Mouse (Mus musculus) hindbrain, embryonic 15.5 days (tissue): ENCODE data around the gene Hmg20b. TPM values are rescaled to one million over a fixed set of nuclear protein-coding genes. Genes with fewer than 3 reads are reported as not detected.

Source experiments
- ATAC-seq: fragments of 200-750 bp; cut with Nextera tagmentation; 2 replicates; pipeline ENCODE4 v1.8.0; 2017; ENCODE audit warnings: low read depth, moderate number of reproducible peaks, moderate TSS enrichment; ENCODE audit not compliant: low FRiP score
- H3K27ac ChIP-seq: fragments of 300-500 bp; sonication (generic); replicated peaks from 2 replicates; pipeline ENCODE4 v1.5.1; 2015; ENCODE audit warnings: mild to moderate bottlenecking, inconsistent platforms
- H3K27me3 ChIP-seq: fragments of 300-500 bp; sonication (generic); 2 replicates; pipeline ENCODE4 v1.6.1; 2015; ENCODE audit warnings: control low read depth, inconsistent platforms
- H3K36me3 ChIP-seq: fragments of 300-500 bp; sonication (generic); 2 replicates; pipeline ENCODE4 v1.6.1; 2015; ENCODE audit warnings: control low read depth, inconsistent platforms
- H3K4me1 ChIP-seq: fragments of 300-500 bp; sonication (generic); replicated peaks from 2 replicates; pipeline ENCODE4 v1.6.1; 2015; ENCODE audit warnings: control low read depth, inconsistent platforms
- H3K4me2 ChIP-seq: fragments of 300-500 bp; sonication (generic); 2 replicates; pipeline ENCODE4 v1.6.1; 2015; ENCODE audit warnings: moderate library complexity, mild to moderate bottlenecking, inconsistent platforms
- H3K4me3 ChIP-seq: fragments of 300-500 bp; sonication (generic); 2 replicates; pipeline ENCODE4 v1.5.1; 2015; ENCODE audit warnings: mild to moderate bottlenecking, inconsistent platforms
- H3K9ac ChIP-seq: fragments of 300-500 bp; sonication (generic); 2 replicates; pipeline ENCODE4 v1.6.1; 2015; ENCODE audit warnings: inconsistent platforms
- H3K9me3 ChIP-seq: fragments of 300-500 bp; sonication (generic); 2 replicates; pipeline ENCODE4 v1.6.1; 2016; ENCODE audit warnings: control low read depth, inconsistent platforms
- WGBS: fragments of 180-500 bp; shearing (Covaris S2); methylation state at CpG from one replicate; pipeline ENCODE4 v1.1.7; 2015; 5-methylcytosine and 5-hydroxymethylcytosine counted together
- polyA plus RNA-seq: library from polyadenylated mRNA; unstranded; fragments of >200 nt; fragmentation: Nextera tagmentation; extraction: Ambion mirVana; gene quantifications from 2 replicates; pipeline ENCODE4 v1.2.1, GENCODE M21; 2015

Gene Hmg20b
- polyA plus RNA-seq, 1 experiment from 2014 or later: 39.9 TPM

- no peak for ATAC-seq
- 77% methylated on average over 12 of the region's 12 CpGs for WGBS
Observed at GRCm38 (mm10) chr10:81362336-81362949, 12.2 kb upstream of the Hmg20b start.

DNA sequence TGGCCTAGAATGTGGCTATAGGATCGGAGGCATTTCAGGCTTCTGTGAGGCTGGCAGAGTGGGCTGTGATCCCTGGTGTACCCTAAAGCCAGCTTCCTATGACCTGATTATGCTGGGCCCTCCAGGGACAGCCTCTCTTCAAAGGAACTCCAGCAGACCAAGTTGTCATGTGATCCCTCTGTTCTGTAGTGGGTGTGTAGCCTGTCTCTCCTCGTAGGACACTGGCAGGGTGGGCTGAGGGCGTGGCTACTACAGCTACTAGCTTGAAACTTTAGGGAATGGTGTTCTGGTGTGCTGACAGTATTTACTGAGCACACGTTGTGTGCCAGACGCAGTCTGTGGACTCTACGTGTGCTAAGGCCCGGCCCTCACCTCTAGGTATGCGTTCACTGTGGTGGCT lies 10.4 kb upstream of the Hmg20b start:
- Histone ChIP-seq H3K27me3 (peaks cover 18% of the 10 kb centered on the region), H3K4me2 (no peak overlapping the region), H3K36me3 (no peaks in the 10 kb centered on the region; the same call in none of the 2 replicates), H3K4me3 (no peak overlapping the region), H3K27ac (no peak overlapping the region), H3K9ac (no peak overlapping the region), H3K4me1 (peaks cover 50% of the 10 kb centered on the region), H3K9me3 (no peaks in the 10 kb centered on the region)
- 76% methylated on average over 8 of the region's 8 CpGs for WGBS
- no peak for ATAC-seq

More at GRCm38 (mm10) chr10:81362336-81362949, 12.2 kb upstream of the Hmg20b start:
- H3K27ac ChIP-seq: no peak overlapping the region
- peaks cover 18% of the 10 kb centered on the region for H3K27me3 ChIP-seq
- H3K36me3 ChIP-seq: peaks cover 11% of the 10 kb centered on the region
- no peak overlapping the region for H3K9ac ChIP-seq
- H3K4me2 ChIP-seq: no peak overlapping the region
- no peak overlapping the region for H3K4me3 ChIP-seq
- H3K9me3 ChIP-seq: no peaks in the 10 kb centered on the region
- H3K4me1 ChIP-seq: peaks cover 47% of the 10 kb centered on the region

DNA sequence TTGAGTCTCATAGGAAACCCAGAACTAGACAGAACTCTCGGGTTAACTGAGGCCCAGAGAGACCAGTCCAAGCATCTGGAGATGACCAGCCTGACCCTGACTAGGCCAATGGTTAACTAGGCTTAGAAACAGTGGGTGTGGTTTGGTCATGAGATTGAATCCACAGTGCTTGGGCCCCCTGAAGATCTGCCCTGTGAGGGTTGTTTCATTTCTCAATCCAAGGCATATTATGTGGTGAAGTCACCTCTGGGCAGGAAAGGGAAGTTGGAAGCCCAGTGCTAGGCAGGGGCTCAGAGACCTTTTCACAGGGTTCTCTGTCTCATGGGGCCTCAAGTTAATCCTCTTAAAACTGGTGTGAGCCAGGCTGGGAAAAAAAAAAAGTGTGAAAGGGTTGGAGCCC lies 8.6 kb upstream of the Hmg20b start:
- Histone ChIP-seq H3K4me3 (peak overlapping the region; percentile 92; the same call in 1 of the 2 replicates), H3K9ac (no peak overlapping the region; the same call in 1 of the 2 replicates)

GRCm38 (mm10) chr10:81358209-81358608 lies 7.9 kb upstream of the Hmg20b start:
- peak overlapping the region; percentile 92 for H3K4me3 ChIP-seq
- H3K4me1 ChIP-seq: peaks cover 27% of the 10 kb centered on the region
- H3K4me2 ChIP-seq: peak overlapping the region; percentile 83
- WGBS: 29% methylated on average over 4 of the region's 4 CpGs
- peak overlapping the region; percentile 66 for H3K9ac ChIP-seq
- H3K36me3 ChIP-seq: no peaks in the 10 kb centered on the region; the same call in none of the 2 replicates
- H3K27ac ChIP-seq: no peak overlapping the region
- no peak for ATAC-seq
- no peaks in the 10 kb centered on the region for H3K9me3 ChIP-seq
- peaks cover 9% of the 10 kb centered on the region for H3K27me3 ChIP-seq

More for the DNA sequence above, 8.6 kb upstream of the Hmg20b start:
- Histone ChIP-seq H3K36me3 (no peaks in the 10 kb centered on the region; the same call in none of the 2 replicates), H3K27ac (no peak overlapping the region), H3K9me3 (no peaks in the 10 kb centered on the region), H3K4me2 (peak overlapping the region; percentile 83), H3K27me3 (peaks cover 15% of the 10 kb centered on the region), H3K4me1 (peaks cover 33% of the 10 kb centered on the region)
- ATAC-seq: no peak
- WGBS: 37% methylated on average over 1 of the region's 1 CpGs

DNA sequence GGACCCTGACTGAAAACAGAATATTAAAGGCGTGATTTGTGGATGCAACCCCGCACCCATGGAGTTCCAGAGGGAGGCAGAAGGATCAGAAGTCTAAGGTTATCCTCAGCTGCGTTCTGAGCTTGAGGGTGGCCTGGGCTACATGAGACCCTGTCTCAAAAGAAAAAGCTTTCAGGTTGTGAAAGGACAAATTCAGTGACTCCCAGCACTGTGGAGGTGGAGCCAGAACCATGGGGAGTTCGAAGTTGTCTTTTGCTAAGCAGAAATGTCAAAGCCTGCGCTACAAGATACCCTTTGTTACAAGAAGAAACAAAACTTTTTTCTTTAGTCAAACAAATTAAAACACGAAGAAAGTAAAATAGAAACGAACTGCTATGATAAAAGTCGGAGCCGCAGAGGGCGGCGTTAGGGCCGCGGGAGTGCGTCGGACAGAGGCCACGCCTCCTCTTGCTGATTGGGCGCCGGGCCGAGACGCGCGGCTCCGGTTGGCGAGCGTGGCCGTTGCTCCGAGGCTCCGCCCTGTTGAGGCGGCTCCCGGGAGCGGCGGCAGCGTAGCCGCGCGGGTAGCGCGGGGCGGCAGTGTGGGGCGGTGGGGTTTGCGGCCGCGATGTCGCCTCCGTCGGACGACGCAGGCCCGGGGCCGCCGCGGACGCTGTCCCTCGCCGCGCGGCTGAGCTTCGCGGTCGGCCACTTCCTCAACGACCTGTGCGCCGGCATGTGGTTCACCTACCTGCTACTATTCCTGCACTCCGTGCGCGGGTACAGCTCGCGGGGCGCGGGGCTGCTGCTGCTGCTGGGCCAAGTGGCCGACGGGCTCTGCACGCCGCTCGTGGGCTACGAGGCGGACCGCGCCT lies 6.9 kb upstream of the Hmg20b start, which contains the start of gene Mfsd12:
Gene Mfsd12, plus strand, starts transcription at position 501 of the 854 bp plus-strand sequence.
- peaks cover 27% of the 10 kb centered on the region for H3K4me1 ChIP-seq
- H3K9ac ChIP-seq: peak within 1 kb of the TSS; percentile 66
- H3K9me3 ChIP-seq: no peaks in the 10 kb centered on the region
- WGBS: 2% methylated on average over 64 of the region's 79 CpGs
- no peaks in the 10 kb centered on the region for H3K36me3 ChIP-seq
- no peak within 1 kb of the TSS; the same call in 1 of the 2 replicates for H3K27ac ChIP-seq
- peak within 1 kb of the TSS; percentile 83 for H3K4me2 ChIP-seq
- H3K4me3 ChIP-seq: peak within 1 kb of the TSS; percentile 92
- no peaks in the 10 kb centered on the region for H3K27me3 ChIP-seq
- ATAC-seq: peak; percentile 91

GRCm38 (mm10) chr10:81356352-81356990 lies 6.2 kb upstream of the Hmg20b start:
- 53% methylated on average over 12 of the region's 12 CpGs for WGBS
- Histone ChIP-seq H3K27ac (no peak overlapping the region), H3K9me3 (no peaks in the 10 kb centered on the region), H3K4me1 (peaks cover 27% of the 10 kb centered on the region), H3K4me3 (peak overlapping the region; percentile 92), H3K36me3 (no peaks in the 10 kb centered on the region), H3K4me2 (peak overlapping the region; percentile 83), H3K27me3 (no peaks in the 10 kb centered on the region), H3K9ac (no peak overlapping the region)
- no peak for ATAC-seq

- H3K9ac ChIP-seq: no peak overlapping the region
- H3K27ac ChIP-seq: no peak overlapping the region
- no peaks in the 10 kb centered on the region for H3K9me3 ChIP-seq
- no peak for ATAC-seq
- H3K36me3 ChIP-seq: no peaks in the 10 kb centered on the region
- no peaks in the 10 kb centered on the region for H3K27me3 ChIP-seq
- H3K4me3 ChIP-seq: no peak overlapping the region
- WGBS: 78% methylated on average over 4 of the region's 4 CpGs
- H3K4me2 ChIP-seq: no peak overlapping the region
- peaks cover 33% of the 10 kb centered on the region for H3K4me1 ChIP-seq
Observed at GRCm38 (mm10) chr10:81355533-81355932, 5.3 kb upstream of the Hmg20b start.

GRCm38 (mm10) chr10:81354738-81355477 lies 4.6 kb upstream of the Hmg20b start:
- no peaks in the 10 kb centered on the region for H3K27me3 ChIP-seq
- H3K9ac ChIP-seq: no peak overlapping the region
- WGBS: 68% methylated on average over 9 of the region's 9 CpGs
- H3K36me3 ChIP-seq: no peaks in the 10 kb centered on the region
- H3K4me1 ChIP-seq: peaks cover 34% of the 10 kb centered on the region
- no peak overlapping the region for H3K4me3 ChIP-seq
- H3K4me2 ChIP-seq: no peak overlapping the region
- H3K9me3 ChIP-seq: no peaks in the 10 kb centered on the region
- ATAC-seq: no peak
- H3K27ac ChIP-seq: no peak overlapping the region

- H3K4me3 ChIP-seq: no peak overlapping the region
- no peak overlapping the region for H3K4me2 ChIP-seq
- no peak overlapping the region for H3K27ac ChIP-seq
- H3K27me3 ChIP-seq: peaks cover 9% of the 10 kb centered on the region; the same call in 1 of the 2 replicates
- ATAC-seq: no peak
- H3K4me1 ChIP-seq: peaks cover 30% of the 10 kb centered on the region
- 29% methylated on average over 9 of the region's 9 CpGs for WGBS
- H3K9me3 ChIP-seq: no peaks in the 10 kb centered on the region
- H3K9ac ChIP-seq: no peak overlapping the region
- no peaks in the 10 kb centered on the region for H3K36me3 ChIP-seq
Observed at GRCm38 (mm10) chr10:81351678-81352291, 1.5 kb upstream of the Hmg20b start.

DNA sequence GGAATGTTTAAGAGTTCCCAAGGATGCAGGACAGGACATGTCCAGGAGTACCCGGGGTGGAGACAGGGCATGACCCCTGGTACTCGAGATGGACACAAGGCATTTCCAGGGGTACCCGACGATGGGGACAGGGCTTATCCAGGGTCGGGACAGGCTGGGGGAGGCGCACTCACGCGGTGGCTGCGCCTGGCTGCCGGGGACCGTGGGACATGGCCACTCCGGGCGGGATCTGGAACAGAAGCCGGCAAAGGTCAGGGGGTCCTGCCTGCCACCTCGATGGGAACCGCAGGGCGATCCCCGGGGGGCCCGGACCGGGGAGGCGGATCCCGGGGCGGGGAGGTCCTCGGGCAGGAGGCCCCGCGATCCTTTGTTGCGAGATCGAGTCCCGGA lies 324 bp downstream of the Hmg20b start:
- Histone ChIP-seq H3K4me3 (peak overlapping the region; percentile 62), H3K9ac (peak overlapping the region; percentile 54), H3K27ac (0 out of 2 replicates have a peak overlapping the region, but pooled peaks have one; percentile 16), H3K4me2 (peak overlapping the region; percentile 73), H3K27me3 (peaks cover 10% of the 10 kb centered on the region), H3K9me3 (no peaks in the 10 kb centered on the region), H3K4me1 (peaks cover 33% of the 10 kb centered on the region), H3K36me3 (no peaks in the 10 kb centered on the region)
- WGBS: 1% methylated on average over 29 of the region's 29 CpGs
- ATAC-seq: peak; percentile 13; the same call in 1 of the 2 replicates

DNA sequence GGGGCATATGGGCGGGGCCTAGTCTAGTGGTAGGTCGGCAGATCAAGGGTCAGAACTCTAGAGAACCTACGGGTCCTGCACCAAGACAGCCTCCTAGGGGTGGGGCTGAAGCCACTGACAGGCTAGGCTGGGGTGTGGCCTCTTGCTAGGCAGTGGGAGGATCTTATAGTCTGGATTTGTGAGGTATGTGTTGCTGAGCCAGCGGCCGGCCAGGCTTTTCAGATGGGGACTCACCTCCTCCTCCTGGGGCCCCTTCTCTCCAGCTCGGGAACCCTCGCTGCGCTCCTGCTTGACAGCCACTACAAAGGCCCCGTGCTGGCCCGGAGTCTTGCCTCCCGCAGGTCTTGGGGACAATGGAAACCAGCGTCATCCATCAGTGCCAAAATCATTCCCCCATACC lies 1.1 kb downstream of the Hmg20b start:
- H3K27ac ChIP-seq: no peak overlapping the region
- peak overlapping the region; percentile 73 for H3K4me2 ChIP-seq
- ATAC-seq: no peak
- no peaks in the 10 kb centered on the region for H3K9me3 ChIP-seq
- peaks cover 33% of the 10 kb centered on the region for H3K4me1 ChIP-seq
- H3K4me3 ChIP-seq: peak overlapping the region; percentile 62
- no peak overlapping the region for H3K9ac ChIP-seq
- no peaks in the 10 kb centered on the region for H3K36me3 ChIP-seq
- 5% methylated on average over 12 of the region's 12 CpGs for WGBS
- peaks cover 18% of the 10 kb centered on the region for H3K27me3 ChIP-seq
